Mouse (Mus musculus) cerebellum, adult 2 months (tissue): Measurements from ENCODE around the gene Tbc1d8b.

Source experiments
- CTCF ChIP-seq: fragments of 200-500 bp; IDR thresholded peaks from 2 replicates; pipeline ENCODE4 v1.5.1; 2011; ENCODE audit warnings: low read depth, mild to moderate bottlenecking, control low read depth, low read length, moderate library complexity, borderline replicate concordance; ENCODE audit not compliant: insufficient read depth
- POLR2A ChIP-seq: fragments of 200-500 bp; IDR thresholded peaks from 2 replicates; pipeline ENCODE4 v1.6.1; 2011; ENCODE audit warnings: low read length, control low read depth, borderline replicate concordance; ENCODE audit not compliant: insufficient read depth

GRCm38 (mm10) chrX:139777357-139777756 is 92.6 kb downstream of the Tbc1d8b start:
- TF ChIP-seq CTCF (no peak), POLR2A (no peak)
